Mouse (Mus musculus) left cerebral cortex, adult 11 months (tissue): Measurements from ENCODE around the gene Cic.
"Not testable (repeated sequence)": the region's sequence is repeated elsewhere in the genome, so short reads cannot be mapped to it uniquely, and the experiment has no call there.

Source experiments
- DNase-seq: peaks from one replicate; pipeline ENCODE4 v3.0.0; 2022; ENCODE audit warnings: low spot score

Cic gene

GRCm38 (mm10) chr7:25305956-25306613 lies 38.6 kb downstream of the Cic start, which contains the start of gene Tmem145:
TSS of gene Tmem145 (plus strand) at chr7:25306106.
- no peak for DNase-seq

GRCm38 (mm10) chr7:25306614-25306996 lies 39.1 kb downstream of the Cic start:
- DNase-seq: no peak

- no peak for DNase-seq
These were observed 41.3 kb downstream of the Cic start for GRCm38 (mm10) chr7:25308702-25309318.

GRCm38 (mm10) chr7:25309425-25309824 lies 41.9 kb downstream of the Cic start:
- no peak for DNase-seq

- no peak for DNase-seq
These were observed 43.7 kb downstream of the Cic start for GRCm38 (mm10) chr7:25311193-25311592.

- no peak for DNase-seq
These were observed 45.8 kb downstream of the Cic start for GRCm38 (mm10) chr7:25313325-25313724.

GRCm38 (mm10) chr7:25314606-25315305 lies 47.3 kb downstream of the Cic start:
- no peak for DNase-seq

- no peak for DNase-seq
These were observed 48.0 kb downstream of the Cic start for GRCm38 (mm10) chr7:25315306-25316041.

GRCm38 (mm10) chr7:25316532-25317445 lies 49.3 kb downstream of the Cic start, which contains the start of gene Megf8:
TSS of gene Megf8 (plus strand) at chr7:25317164.
- DNase-seq: peak; percentile 97

GRCm38 (mm10) chr7:25317446-25317999 lies 50.0 kb downstream of the Cic start:
- no peak for DNase-seq

GRCm38 (mm10) chr7:25322058-25322484 lies 54.6 kb downstream of the Cic start:
- DNase-seq: no peak

GRCm38 (mm10) chr7:25323219-25323618 lies 55.7 kb downstream of the Cic start:
- no peak for DNase-seq

- not testable (repeated sequence) for DNase-seq
These were observed 57.9 kb downstream of the Cic start for GRCm38 (mm10) chr7:25325431-25325830.

GRCm38 (mm10) chr7:25326233-25326632 lies 58.7 kb downstream of the Cic start:
- DNase-seq: no peak

GRCm38 (mm10) chr7:25333596-25334307 lies 66.2 kb downstream of the Cic start:
- peak; percentile 41 for DNase-seq

- no peak for DNase-seq
These were observed 67.0 kb downstream of the Cic start for GRCm38 (mm10) chr7:25334472-25334871.

GRCm38 (mm10) chr7:25339329-25339728 lies 71.8 kb downstream of the Cic start:
- no peak for DNase-seq

GRCm38 (mm10) chr7:25341000-25341784 lies 73.7 kb downstream of the Cic start:
- peak; percentile 29 for DNase-seq
